Mouse (Mus musculus) midbrain, embryonic 10.5 days (tissue): Measurements from ENCODE around the gene Tcfl5. TPM values are rescaled to one million over a fixed set of nuclear protein-coding genes. Genes with fewer than 3 reads are reported as not detected.

Source experiments
- DNase-seq: peaks from one replicate; pipeline ENCODE4 v3.0.0-alpha.2; 2017; ENCODE audit warnings: low spot score
- H3K27ac ChIP-seq: fragments of 300-500 bp; sonication (generic); replicated peaks from 2 replicates; pipeline ENCODE4 v1.5.1; 2016; ENCODE audit warnings: mild to moderate bottlenecking
- H3K27me3 ChIP-seq: fragments of 300-500 bp; sonication (generic); 2 replicates; pipeline ENCODE4 v1.6.1; 2016; ENCODE audit warnings: low read depth, mild to moderate bottlenecking; ENCODE audit not compliant: poor library complexity, severe bottlenecking
- H3K36me3 ChIP-seq: fragments of 300-500 bp; sonication (generic); 2 replicates; pipeline ENCODE4 v1.6.1; 2016; ENCODE audit warnings: mild to moderate bottlenecking, moderate library complexity
- H3K4me1 ChIP-seq: fragments of 300-500 bp; sonication (generic); 2 replicates; pipeline ENCODE4 v1.6.1; 2016
- H3K4me3 ChIP-seq: fragments of 300-500 bp; sonication (generic); 2 replicates; pipeline ENCODE4 v1.5.1; 2016; ENCODE audit warnings: mild to moderate bottlenecking, moderate library complexity
- H3K9me3 ChIP-seq: fragments of 300-500 bp; sonication (generic); replicated peaks from 2 replicates; pipeline ENCODE4 v1.6.1; 2016; ENCODE audit warnings: mild to moderate bottlenecking
- WGBS: fragments of 180-500 bp; shearing (Covaris S2); methylation state at CpG from one replicate; pipeline ENCODE4 v1.1.7; 2016; 5-methylcytosine and 5-hydroxymethylcytosine counted together
- polyA plus RNA-seq: library from polyadenylated mRNA; unstranded; fragments of >200 nt; fragmentation: Nextera tagmentation; extraction: Ambion mirVana; gene quantifications from 2 replicates; pipeline ENCODE4 v1.2.1, GENCODE M21; 2016

Tcfl5 gene
- polyA plus RNA-seq, 1 experiment from 2014 or later, result 0.26 TPM

GRCm38 (mm10) chr2:180655150-180655549 is 12.6 kb upstream of the Tcfl5 start:
- 67% methylated on average over 6 of the region's 6 CpGs for WGBS
- H3K27me3 ChIP-seq, result no peaks in the 10 kb centered on the region
- DNase-seq, result no peak
- H3K4me3 ChIP-seq, result no peak overlapping the region
- no peaks in the 10 kb centered on the region for H3K9me3 ChIP-seq
- H3K27ac ChIP-seq, result peak overlapping the region; percentile 53
- peaks cover 2% of the 10 kb centered on the region for H3K36me3 ChIP-seq
- peaks cover 24% of the 10 kb centered on the region for H3K4me1 ChIP-seq

DNA sequence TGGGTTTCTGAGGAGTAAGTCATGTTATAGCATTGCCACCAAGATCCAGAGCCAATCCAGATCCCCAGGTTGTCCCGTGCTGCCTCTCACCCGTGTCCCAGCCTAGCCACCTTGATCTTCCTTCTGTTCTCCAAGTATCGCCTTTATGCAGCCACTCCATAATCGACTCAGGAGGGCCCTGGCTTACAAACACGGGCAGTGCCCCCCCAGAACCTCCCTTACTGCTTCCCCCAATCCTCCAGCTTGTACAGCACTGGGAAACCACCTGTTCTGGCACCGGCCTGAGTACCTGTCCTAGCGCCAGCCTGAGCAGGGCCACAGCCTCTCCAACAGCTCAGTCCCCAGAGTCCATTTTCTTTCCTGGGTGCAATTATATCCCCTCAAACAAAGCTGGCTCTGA is 12.2 kb upstream of the Tcfl5 start:
- DNase-seq, result no peak
- no peaks in the 10 kb centered on the region for H3K9me3 ChIP-seq
- peaks cover 20% of the 10 kb centered on the region for H3K4me1 ChIP-seq
- H3K27ac ChIP-seq, result peak overlapping the region; percentile 53
- WGBS, result 83% methylated on average over 7 of the region's 7 CpGs
- no peak overlapping the region for H3K4me3 ChIP-seq
- no peaks in the 10 kb centered on the region for H3K36me3 ChIP-seq
- no peaks in the 10 kb centered on the region for H3K27me3 ChIP-seq

- H3K36me3 ChIP-seq, result no peaks in the 10 kb centered on the region
- H3K27me3 ChIP-seq, result peaks cover 26% of the 10 kb centered on the region
- no peak overlapping the region for H3K27ac ChIP-seq
- H3K9me3 ChIP-seq, result peaks cover 18% of the 10 kb centered on the region
- no peak for DNase-seq
- H3K4me1 ChIP-seq, result 0 out of 2 replicates have a peak, but pooled peaks cover 4% of the 10 kb centered on the region
- no peak overlapping the region for H3K4me3 ChIP-seq
These were observed 4.3 kb upstream of the Tcfl5 start for GRCm38 (mm10) chr2:180646841-180647240.

GRCm38 (mm10) chr2:180643626-180644025 is 1.1 kb upstream of the Tcfl5 start:
- no peak overlapping the region for H3K27ac ChIP-seq
- no peak overlapping the region for H3K4me3 ChIP-seq
- no peaks in the 10 kb centered on the region for H3K36me3 ChIP-seq
- peaks cover 18% of the 10 kb centered on the region for H3K9me3 ChIP-seq
- peaks cover 53% of the 10 kb centered on the region for H3K27me3 ChIP-seq
- no peak for DNase-seq
- H3K4me1 ChIP-seq, result 0 out of 2 replicates have a peak, but pooled peaks cover 8% of the 10 kb centered on the region

GRCm38 (mm10) chr2:180641576-180642554 is 643 bp downstream of the Tcfl5 start:
- 2% methylated on average over 112 of the region's 112 CpGs for WGBS
- DNase-seq, result no peak
- Histone ChIP-seq H3K27ac (no peak overlapping the region; the same call in 1 of the 2 replicates), H3K4me3 (peak overlapping the region; percentile 47), H3K9me3 (peaks cover 18% of the 10 kb centered on the region), H3K27me3 (peaks cover 53% of the 10 kb centered on the region), H3K4me1 (0 out of 2 replicates have a peak, but pooled peaks cover 8% of the 10 kb centered on the region), H3K36me3 (no peaks in the 10 kb centered on the region)

DNA sequence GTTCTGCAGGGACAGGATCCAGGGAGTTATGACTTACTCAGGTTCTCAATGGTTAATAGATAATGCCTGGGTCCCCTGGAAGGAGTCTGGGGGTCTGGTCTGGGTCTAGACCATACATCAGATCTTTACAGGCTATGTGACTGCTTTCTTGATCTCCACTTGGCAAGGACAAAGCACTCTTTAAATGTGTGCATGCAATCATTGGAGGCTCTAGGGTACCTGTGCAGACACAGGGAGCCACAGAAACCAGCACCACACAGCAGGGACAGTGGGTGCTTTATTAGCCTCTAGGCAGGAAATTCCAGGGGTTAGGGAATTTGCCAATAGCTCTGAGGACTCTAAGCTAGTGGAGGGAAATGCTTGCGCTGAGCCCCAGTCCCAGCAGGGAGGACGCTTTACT is 30.6 kb downstream of the Tcfl5 start:
- H3K4me3 ChIP-seq, result no peak overlapping the region
- H3K27ac ChIP-seq, result no peak overlapping the region
- H3K36me3 ChIP-seq, result no peaks in the 10 kb centered on the region
- WGBS, result 74% methylated on average over 2 of the region's 2 CpGs
- H3K27me3 ChIP-seq, result no peaks in the 10 kb centered on the region
- DNase-seq, result no peak
- H3K4me1 ChIP-seq, result no peaks in the 10 kb centered on the region
- H3K9me3 ChIP-seq, result no peaks in the 10 kb centered on the region

- Histone ChIP-seq H3K36me3 (no peaks in the 10 kb centered on the region), H3K4me3 (no peak overlapping the region), H3K9me3 (no peaks in the 10 kb centered on the region), H3K27ac (no peak overlapping the region), H3K27me3 (no peaks in the 10 kb centered on the region), H3K4me1 (no peaks in the 10 kb centered on the region)
- DNase-seq, result no peak
- 94% methylated on average over 4 of the region's 4 CpGs for whole genome bisulfite sequencing
These were observed 32.2 kb downstream of the Tcfl5 start for GRCm38 (mm10) chr2:180610283-180610682.

GRCm38 (mm10) chr2:180604781-180605180 is 37.7 kb downstream of the Tcfl5 start:
- peaks cover 15% of the 10 kb centered on the region for H3K27me3 ChIP-seq
- H3K4me1 ChIP-seq, result peaks cover 8% of the 10 kb centered on the region
- 68% methylated on average over 6 of the region's 6 CpGs for WGBS
- no peaks in the 10 kb centered on the region for H3K9me3 ChIP-seq
- no peak for DNase-seq
- H3K27ac ChIP-seq, result no peak overlapping the region
- no peak overlapping the region for H3K4me3 ChIP-seq
- no peaks in the 10 kb centered on the region for H3K36me3 ChIP-seq

DNA sequence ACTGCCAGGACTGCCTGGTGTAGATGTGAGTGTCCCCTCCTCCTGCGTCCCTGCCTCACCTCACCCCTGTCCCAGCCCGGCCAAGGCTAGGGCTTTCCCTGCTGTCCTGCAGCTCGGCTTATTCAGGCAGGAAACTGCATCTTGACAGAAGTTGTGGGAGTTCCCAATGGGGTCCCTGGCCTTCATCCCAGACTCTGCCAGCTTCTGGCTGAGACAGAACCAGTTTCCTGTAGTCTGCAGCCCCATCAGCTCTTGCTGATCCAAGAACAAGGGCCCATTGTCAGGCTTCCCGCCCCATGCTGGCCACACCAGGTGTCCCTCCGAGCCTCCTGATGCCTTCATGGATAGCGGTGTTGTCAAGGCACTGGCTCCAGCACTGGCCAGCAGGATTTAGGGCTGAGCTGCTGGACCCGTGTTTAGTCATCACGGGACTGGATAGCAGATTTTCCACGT is 41.9 kb downstream of the Tcfl5 start:
- peaks cover 25% of the 10 kb centered on the region for H3K4me1 ChIP-seq
- 8% methylated on average over 9 of the region's 9 CpGs for WGBS
- no peak overlapping the region for H3K4me3 ChIP-seq
- no peak for DNase-seq
- peaks cover 8% of the 10 kb centered on the region for H3K36me3 ChIP-seq
- 0 out of 2 replicates have a peak overlapping the region, but pooled peaks have one; percentile 6 for H3K27ac ChIP-seq
- H3K9me3 ChIP-seq, result no peaks in the 10 kb centered on the region
- peaks cover 52% of the 10 kb centered on the region for H3K27me3 ChIP-seq

GRCm38 (mm10) chr2:180598157-180598705 is 44.3 kb downstream of the Tcfl5 start:
- peak; percentile 34 for DNase-seq
- WGBS, result under 1% methylated on average over 41 of the region's 41 CpGs
- no peak overlapping the region; the same call in 1 of the 2 replicates for H3K27ac ChIP-seq

DNA sequence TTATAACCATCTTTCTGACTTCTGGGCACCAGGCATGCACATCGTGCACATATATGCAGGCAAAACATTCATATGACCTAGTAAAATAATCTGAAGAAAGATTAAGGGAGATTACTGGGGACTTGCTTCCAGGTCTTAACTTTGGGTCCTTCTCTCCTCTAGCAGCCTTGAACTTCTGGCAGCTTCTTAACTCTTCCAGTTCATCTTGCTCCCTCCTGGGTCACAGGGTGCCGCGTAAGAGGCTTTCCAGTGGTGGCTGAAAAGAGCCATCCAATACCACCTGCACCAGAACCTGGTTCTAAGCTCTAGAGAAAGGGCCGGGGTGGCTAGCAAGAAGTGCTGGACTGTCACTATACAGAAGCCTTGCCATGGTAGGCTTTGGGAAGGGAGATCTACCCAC is 45.0 kb downstream of the Tcfl5 start, which contains the start of gene Col9a3:
Gene Col9a3 (plus strand): TSS at position 301 of the 400 bp plus-strand sequence.
- DNase-seq, result no peak
- H3K4me3 ChIP-seq, result peak within 1 kb of the TSS; percentile 51
- WGBS, result 42% methylated on average over 4 of the region's 4 CpGs
- H3K9me3 ChIP-seq, result no peaks in the 10 kb centered on the region
- H3K27ac ChIP-seq, result no peak within 1 kb of the TSS; the same call in 1 of the 2 replicates
- H3K4me1 ChIP-seq, result peaks cover 31% of the 10 kb centered on the region
- peaks cover 39% of the 10 kb centered on the region for H3K36me3 ChIP-seq
- H3K27me3 ChIP-seq, result peaks cover 52% of the 10 kb centered on the region

More at GRCm38 (mm10) chr2:180598157-180598705, 44.3 kb downstream of the Tcfl5 start:
- no peaks in the 10 kb centered on the region for H3K9me3 ChIP-seq
- peaks cover 32% of the 10 kb centered on the region for H3K36me3 ChIP-seq
- peaks cover 31% of the 10 kb centered on the region for H3K4me1 ChIP-seq
- H3K27me3 ChIP-seq, result peaks cover 52% of the 10 kb centered on the region
- H3K4me3 ChIP-seq, result peak overlapping the region; percentile 51

GRCm38 (mm10) chr2:180589123-180589831 is 53.2 kb downstream of the Tcfl5 start, which contains the start of gene Ogfr:
TSS of gene Ogfr (plus strand) at chr2:180589245.
- Histone ChIP-seq H3K4me3 (peak within 1 kb of the TSS; percentile 89), H3K27me3 (no peaks in the 10 kb centered on the region), H3K36me3 (peaks cover 71% of the 10 kb centered on the region), H3K27ac (peak within 1 kb of the TSS; percentile 94), H3K4me1 (peaks cover 23% of the 10 kb centered on the region), H3K9me3 (no peaks in the 10 kb centered on the region)
- peak; percentile 89 for DNase-seq
- WGBS, result 2% methylated on average over 67 of the region's 67 CpGs
